Mouse (Mus musculus): ENCODE measurements at regions not wholly inside any gene's neighbourhood (a gene's known extent, or its start where the extent isn't known, plus 50 kb on each side); places are given as distances from the start of the nearest gene placed in this dataset.

GRCm38 (mm10) chr15:10833866-10834571 lies 118.1 kb upstream of the C1qtnf3 start:
- TF ChIP-seq MAX (IDR thresholded peaks at IDR 0.05) (no peak), MYOD1 (IDR thresholded peaks at IDR 0.05; ENCODE audit: control insufficient read depth, insufficient read length, low read depth) (no peak), CTCF (IDR thresholded peaks at IDR 0.05; ENCODE audit: control insufficient read depth, insufficient read depth, insufficient read length) (no peak)

Data from C2C12 (cell line).